Mouse (Mus musculus): Measurements from ENCODE around the gene Gm10272.

DNA sequence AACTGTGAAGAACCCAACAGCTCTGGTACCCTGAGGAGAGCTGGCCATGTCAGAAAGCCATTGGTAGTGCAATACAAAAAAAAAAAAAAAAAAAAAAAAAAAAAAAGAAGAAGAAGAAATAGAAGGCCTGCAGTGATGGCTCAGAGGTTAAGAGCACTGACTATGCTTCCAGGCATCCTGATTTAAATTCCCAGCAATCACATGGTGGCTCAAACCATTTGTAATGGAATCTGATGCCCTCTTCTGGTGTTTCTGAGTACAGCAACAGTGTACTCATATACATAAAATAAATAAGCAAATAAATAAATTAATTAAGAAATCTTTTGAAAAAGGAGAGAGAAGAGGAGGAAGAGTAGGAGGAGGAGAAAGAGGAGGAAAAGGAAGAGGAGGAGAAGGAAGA is 47.0 kb downstream of the Gm10272 start:
- TF ChIP-seq CTCF (conservative IDR thresholded peaks at IDR 0.05; ENCODE audit: low read length) (peak; percentile 44), POU5F1 (IDR thresholded peaks at IDR 0.05; ENCODE audit: borderline replicate concordance, low read length) (no peak), NANOG (IDR thresholded peaks at IDR 0.05; ENCODE audit: borderline replicate concordance, low read length) (no peak)

Data from E14TG2a.4 (cell line).